Mouse (Mus musculus): ENCODE data around the gene Cyp46a1. TPM values are rescaled to one million over a fixed set of nuclear protein-coding genes. Genes with fewer than 3 reads are reported as not detected.

Cyp46a1 gene
- total RNA-seq, 1 experiment from 2014 or later: 1.7 TPM

- DNase-seq: peak; percentile 25
These were observed 66.8 kb downstream of the Cyp46a1 start for GRCm38 (mm10) chr12:108400951-108401350.

GRCm38 (mm10) chr12:108403957-108404356 is 69.8 kb downstream of the Cyp46a1 start:
- peak; percentile 73 for DNase-seq

GRCm38 (mm10) chr12:108409100-108409499 is 74.9 kb downstream of the Cyp46a1 start:
- no peak for DNase-seq

GRCm38 (mm10) chr12:108410416-108411208 is 76.4 kb downstream of the Cyp46a1 start:
- DNase-seq: no peak

Other genes starting within 250 kb of the Cyp46a1 start
- gene Setd3, start 155.1 kb upstream of the Cyp46a1 start, total RNA-seq (2021): 92.3 and 93.2 TPM in 2 replicates
- gene Ccnk, start 154.8 kb upstream of the Cyp46a1 start, total RNA-seq (2021): 31.5 and 31.7 TPM in 2 replicates
- 21.6 and 23.0 TPM in 2 replicates for gene Ccdc85c, start 59.0 kb upstream of the Cyp46a1 start, total RNA-seq (2021)
- gene Hhipl1, start 28.1 kb upstream of the Cyp46a1 start, total RNA-seq (2021): 0.67 and 0.79 TPM in 2 replicates
- gene Eml1, start 36.6 kb downstream of the Cyp46a1 start, total RNA-seq (2021): 32.9 and 38.8 TPM in 2 replicates
- gene Evl, start 220.3 kb downstream of the Cyp46a1 start, total RNA-seq (2021): 67.3 and 107 TPM in 2 replicates